Mouse (Mus musculus) ovary, postnatal 36 days (tissue): Measurements from ENCODE around the gene Apol8.

Experiments
- DNase-seq: peaks from one replicate; pipeline ENCODE4 v3.0.0; 2022; ENCODE audit warnings: low spot score, mixed read lengths

Gene Apol8

DNA sequence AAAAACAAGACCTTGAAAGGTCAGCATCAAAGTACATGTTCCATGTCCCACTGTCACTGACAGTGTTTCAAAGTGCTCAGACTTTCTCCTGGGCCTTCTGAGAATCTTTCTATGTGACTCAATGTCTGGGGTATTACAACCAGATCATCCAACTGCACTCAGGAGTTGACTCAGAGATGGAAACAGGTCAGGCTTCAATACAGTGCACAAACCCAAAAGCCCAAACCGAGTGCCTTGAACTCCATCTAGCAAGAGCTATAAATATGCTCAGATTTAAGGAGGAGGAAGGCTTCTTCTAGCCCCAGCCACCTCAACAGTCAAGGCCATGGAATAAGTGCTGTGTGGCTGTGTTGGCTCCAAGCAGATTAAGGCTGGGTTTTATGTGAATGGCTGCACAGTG is 29.0 kb upstream of the Apol8 start:
- DNase-seq, result no peak

DNA sequence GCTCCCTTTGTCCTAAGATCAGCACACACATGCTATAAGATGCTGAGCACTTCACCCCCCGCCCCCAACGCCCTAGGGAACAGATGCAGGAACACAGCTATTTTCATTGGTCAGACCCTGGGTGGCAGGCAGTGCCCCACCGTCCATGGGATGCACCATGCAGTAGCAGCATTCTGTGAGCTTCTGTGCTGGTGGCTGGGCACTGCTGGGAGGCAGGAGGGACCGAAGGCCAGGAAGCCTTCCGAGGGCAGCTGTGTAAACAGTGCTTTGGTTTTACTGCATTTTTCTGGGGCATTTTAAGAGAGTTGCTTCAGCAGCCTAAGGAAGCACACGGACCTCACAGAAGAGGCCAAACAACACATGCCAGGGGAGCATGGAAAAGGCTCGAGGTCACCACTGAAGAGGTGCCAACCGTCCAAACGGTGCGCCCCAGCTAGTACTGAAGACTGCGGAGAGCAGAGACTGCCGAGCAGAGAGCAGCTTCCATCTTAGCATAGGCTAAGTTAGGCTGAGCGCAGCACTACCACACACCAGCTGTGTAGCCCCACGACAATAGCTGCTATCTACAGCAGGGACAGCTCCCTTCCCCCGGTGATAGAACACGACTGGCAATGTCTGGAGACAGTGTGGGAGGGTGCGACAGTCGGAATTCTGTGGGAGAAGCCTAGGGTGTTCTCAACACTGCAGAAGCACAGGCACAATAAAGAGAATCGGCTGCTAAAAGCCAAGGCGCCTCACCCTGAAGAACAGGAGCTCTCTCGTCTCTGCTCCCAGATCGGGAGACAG is 27.4 kb upstream of the Apol8 start:
- no peak for DNase-seq

- no peak for DNase-seq
Measured at GRCm38 (mm10) chr15:77782449-77783014, 25.7 kb upstream of the Apol8 start.

- DNase-seq, result peak; percentile 70
Measured at GRCm38 (mm10) chr15:77775186-77775963, 18.6 kb upstream of the Apol8 start.

DNA sequence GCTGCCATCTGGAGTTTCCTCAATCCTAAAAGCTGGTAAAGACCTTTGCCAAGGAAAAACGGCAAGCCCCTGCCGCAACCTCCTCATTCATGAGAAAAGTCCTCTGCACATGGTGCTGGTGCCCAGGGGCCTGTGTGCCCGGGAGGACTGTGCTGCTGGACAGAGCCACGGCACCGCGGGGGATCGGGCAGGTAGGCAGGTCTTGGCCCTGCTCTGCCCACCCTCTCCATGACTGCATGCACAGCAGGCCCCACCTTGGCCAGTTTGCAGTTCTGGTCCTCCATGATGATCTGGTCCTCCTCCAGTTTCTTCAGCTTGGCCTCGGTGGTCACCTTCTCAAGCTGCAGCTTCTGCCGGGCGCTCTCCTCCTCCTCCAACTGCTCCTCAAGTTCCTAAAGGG is 17.5 kb upstream of the Apol8 start:
- no peak for DNase-seq

DNA sequence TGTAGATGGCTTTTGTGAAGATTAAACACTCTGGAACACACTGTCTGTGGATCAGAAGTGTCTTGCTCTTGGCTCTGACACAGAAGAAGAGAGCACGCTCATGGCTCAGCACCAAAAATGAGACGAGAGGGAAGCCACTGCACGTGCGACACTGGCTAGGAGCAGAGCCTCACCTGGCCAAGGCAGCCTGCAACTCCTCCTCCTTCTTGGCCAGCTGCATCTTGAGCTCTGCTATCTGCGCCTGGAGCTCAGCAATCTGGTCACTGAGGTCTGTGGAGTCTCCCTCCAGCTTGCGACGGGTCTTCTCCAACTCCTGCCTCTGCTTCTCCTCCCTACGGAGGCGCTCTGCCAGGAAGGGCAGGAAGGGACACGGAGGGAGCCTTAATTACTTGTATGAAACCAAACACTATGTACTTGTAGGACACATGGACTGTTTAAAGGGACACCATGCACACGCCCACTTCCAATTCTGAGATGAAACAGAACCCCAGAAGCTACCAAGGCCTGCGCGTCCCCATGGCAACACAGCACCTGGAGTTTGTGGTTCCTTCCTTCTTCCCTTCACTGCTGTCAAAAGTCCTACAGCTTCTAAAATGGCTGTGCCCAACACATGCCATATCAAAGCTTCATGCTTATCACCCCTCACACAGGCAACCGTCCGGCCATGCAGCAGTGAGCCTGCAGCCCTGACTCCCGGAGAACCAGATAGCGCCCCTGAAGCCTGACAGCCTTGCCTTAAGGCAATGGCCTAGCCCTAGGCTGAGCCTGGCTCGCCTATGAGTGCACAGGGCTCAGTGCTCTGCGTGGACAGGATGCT is 16.5 kb upstream of the Apol8 start:
- no peak for DNase-seq

DNA sequence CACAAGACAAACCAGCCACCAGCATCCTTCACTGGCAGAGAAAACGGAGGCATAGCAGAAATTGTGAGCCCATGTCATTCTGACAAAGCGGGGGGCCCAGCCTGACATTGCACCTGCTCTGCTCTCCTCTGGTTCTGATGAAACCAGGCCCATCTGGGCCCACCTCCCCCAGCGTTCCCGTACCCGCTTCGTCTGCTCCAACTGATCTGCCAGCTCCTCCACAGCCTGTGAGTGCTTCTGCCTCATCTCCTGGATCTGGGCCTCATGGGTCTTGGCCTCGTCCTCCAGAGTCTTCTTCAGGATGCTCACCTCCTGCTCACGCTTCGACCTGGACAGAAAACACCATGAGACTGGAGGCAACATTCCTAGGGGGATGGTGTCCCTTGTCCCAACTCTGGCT is 14.1 kb upstream of the Apol8 start:
- no peak for DNase-seq

DNA sequence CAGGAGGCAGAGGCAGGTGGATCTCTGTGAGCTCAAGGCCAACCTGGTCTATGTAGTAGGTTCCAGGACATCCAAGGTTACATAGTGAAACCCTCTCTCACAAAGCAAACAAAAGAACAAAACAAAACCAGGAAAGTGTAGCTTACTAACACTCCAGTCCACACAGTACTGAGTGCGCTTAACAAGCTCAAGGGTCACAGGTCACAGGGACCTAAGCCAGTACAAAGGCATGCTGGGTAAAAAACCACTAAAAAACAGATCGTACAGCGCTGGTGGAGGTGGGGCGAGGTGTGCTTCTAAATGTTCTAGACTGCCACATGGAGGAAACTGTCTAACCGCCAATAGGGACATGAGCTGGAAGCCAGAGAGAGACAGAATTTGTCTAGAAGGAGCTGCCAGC is 13.5 kb upstream of the Apol8 start:
- no peak for DNase-seq

GRCm38 (mm10) chr15:77766981-77767380 is 10.2 kb upstream of the Apol8 start:
- no peak for DNase-seq

GRCm38 (mm10) chr15:77765484-77766093 is 8.8 kb upstream of the Apol8 start:
- DNase-seq, result no peak

GRCm38 (mm10) chr15:77764391-77765006 is 7.7 kb upstream of the Apol8 start:
- peak; percentile 58 for DNase-seq

DNA sequence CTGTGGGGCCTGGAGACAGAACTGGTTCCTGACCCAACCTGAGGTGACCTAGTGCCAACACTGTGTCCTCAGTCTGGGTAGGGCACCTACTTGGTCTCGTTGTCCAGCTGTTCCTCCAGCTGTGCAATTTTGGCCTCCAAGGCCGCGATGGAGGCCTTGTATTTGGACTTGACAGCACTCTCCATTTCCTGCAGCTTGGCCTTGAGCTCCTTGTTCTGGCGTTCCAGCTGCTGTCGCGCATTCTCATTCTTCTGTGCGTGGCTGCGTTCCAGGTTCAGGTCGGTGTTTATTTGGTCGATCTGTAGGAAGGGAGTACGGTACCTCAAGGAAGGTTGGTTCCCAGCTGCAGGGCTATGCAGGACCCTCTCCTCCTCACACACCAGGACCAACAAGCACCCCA is 6.9 kb upstream of the Apol8 start:
- DNase-seq, result no peak

DNA sequence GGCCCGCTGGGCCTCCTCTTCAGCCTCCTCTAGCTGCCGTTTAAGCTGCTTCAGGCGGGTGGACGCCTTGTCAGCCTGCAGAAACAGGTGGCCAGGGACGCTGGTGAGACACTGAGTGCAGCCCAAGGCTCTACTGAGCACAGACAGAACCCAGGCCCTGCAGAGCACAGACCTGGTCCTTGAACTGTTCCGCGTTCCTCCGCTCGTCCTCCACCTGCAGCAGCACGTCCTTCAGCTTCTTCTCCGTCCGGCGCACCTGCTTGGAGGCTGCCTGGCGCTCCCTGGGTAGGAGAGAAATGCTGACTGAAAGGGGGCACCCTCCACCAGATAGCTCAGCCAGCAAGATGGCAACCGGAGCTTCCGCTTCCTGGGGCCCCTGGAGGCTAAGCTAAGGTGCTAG is 6.2 kb upstream of the Apol8 start:
- no peak for DNase-seq

- DNase-seq, result peak; percentile 52
Measured at GRCm38 (mm10) chr15:77761561-77762380, 5.0 kb upstream of the Apol8 start.

DNA sequence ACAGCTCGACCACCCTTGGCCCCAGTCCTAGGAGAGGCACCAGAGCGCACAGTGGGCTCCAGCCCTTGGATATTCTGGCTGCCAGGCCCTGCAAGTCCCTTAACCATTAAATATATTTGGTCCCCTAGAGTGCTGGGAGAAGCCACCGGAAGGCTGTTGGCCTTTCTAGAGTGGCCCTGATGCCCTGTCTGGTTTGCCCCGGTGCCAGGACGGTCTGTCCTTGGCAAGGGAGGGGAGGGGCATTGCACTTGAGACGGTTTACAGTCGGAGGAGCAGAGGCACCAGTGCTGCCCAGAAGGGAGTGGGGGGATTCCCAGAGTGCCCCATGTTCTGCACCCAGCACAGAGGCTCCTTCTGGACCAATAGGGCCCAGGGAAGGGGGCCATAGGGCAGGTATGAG is 4.3 kb upstream of the Apol8 start:
- peak; percentile 66 for DNase-seq

- no peak for DNase-seq
Measured at GRCm38 (mm10) chr15:77760037-77760436, 3.2 kb upstream of the Apol8 start.

GRCm38 (mm10) chr15:77757586-77758226 is 903 bp upstream of the Apol8 start:
- DNase-seq, result no peak

GRCm38 (mm10) chr15:77756081-77756480 is 722 bp downstream of the Apol8 start:
- DNase-seq, result no peak

DNA sequence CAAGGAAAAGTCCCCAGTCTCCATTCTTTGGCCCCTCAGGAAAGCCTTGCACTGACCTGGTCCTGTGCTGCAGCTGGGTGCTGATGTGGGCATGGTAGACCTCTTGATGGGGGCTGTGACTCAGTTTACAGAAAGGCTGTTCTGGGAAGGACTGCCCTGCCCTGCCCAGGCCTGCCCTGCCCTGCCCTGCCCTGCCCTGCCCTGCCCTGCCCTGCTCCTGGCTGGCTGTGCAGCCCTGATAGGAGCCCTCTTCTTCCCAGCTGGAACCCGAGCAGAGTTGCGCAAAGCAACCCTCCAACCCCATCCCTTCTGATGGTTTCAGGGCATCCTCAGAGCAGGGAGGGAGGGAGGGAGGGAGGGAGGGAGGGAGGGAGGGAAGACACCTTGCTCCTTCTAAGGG is 1.7 kb downstream of the Apol8 start:
- no peak for DNase-seq

- no peak for DNase-seq
Measured at GRCm38 (mm10) chr15:77752443-77752842, 4.4 kb downstream of the Apol8 start.
